ENCODE assay signal across 16 mouse cellular contexts in genomic region chr17:50096305-50096704, GRCm38 (mm10).
"Had no signal": no experiment of that assay in that cellular context is flagged by ENCODE, and none has a peak within 500 bp of the region (broad histone marks: within the 10 kb centered on the region; RNA-seq: fewer than 3 reads in every experiment).

No protein-coding gene starts in this region.

- H3K36me3 ChIP-seq: neural tube, embryonic 13.5 days; neural tube, embryonic 15.5 days; stomach, embryonic 15.5 days had no signal

- H3K4me3 ChIP-seq: neural tube, embryonic 13.5 days; neural tube, embryonic 15.5 days; stomach, embryonic 15.5 days had no signal

- H3K4me2 ChIP-seq: neural tube, embryonic 13.5 days; neural tube, embryonic 15.5 days; stomach, embryonic 15.5 days had no signal

- H3K4me1 ChIP-seq: stomach, embryonic 15.5 days had no signal

- H3K27me3 ChIP-seq: neural tube, embryonic 13.5 days; neural tube, embryonic 15.5 days; stomach, embryonic 15.5 days had no signal

- H3K9me3 ChIP-seq: neural tube, embryonic 13.5 days; neural tube, embryonic 15.5 days; stomach, embryonic 15.5 days had no signal

- DNase-seq: retina, postnatal 1 day; right cerebral cortex, adult 18-20 months; right cerebral cortex, postnatal 14 days; right cerebral cortex, postnatal 25 days; right cerebral cortex, postnatal 4 days; spleen, adult 18-20 months; thymus, adult 18-20 months; thymus, adult 2 months; thymus, postnatal 14 days; thymus, postnatal 25 days; thymus, postnatal 36 days; thymus, postnatal 4 days had no signal

- H3K27ac ChIP-seq: neural tube, embryonic 13.5 days; neural tube, embryonic 15.5 days; stomach, embryonic 15.5 days; stomach, postnatal 0 days had no signal

- H3K9ac ChIP-seq: neural tube, embryonic 13.5 days; neural tube, embryonic 15.5 days; stomach, embryonic 15.5 days had no signal
